Mouse (Mus musculus): ENCODE results near the gene Vmn1r188.

GRCm38 (mm10) chr13:22037415-22037814 is 46.8 kb upstream of the Vmn1r188 start:
- TF ChIP-seq CTCF (IDR thresholded peaks at IDR 0.05; ENCODE audit: insufficient read depth, low read length) (no peak), POLR2A (IDR thresholded peaks at IDR 0.05; ENCODE audit: borderline replicate concordance, extremely low read depth, low read depth, low read length) (no peak)

Measured in lung, adult 2 months (tissue).